Mouse (Mus musculus) bone marrow macrophage, adult 2 months (primary cell): Measurements from ENCODE around the gene Eln. TPM values are rescaled to one million over a fixed set of nuclear protein-coding genes. Genes with fewer than 3 reads are reported as not detected.

Source experiments
- H3K27ac ChIP-seq: 2 replicates; pipeline ENCODE4 v1.5.1; 2012; ENCODE audit warnings: low read depth, low read length; ENCODE audit not compliant: insufficient read depth
- H3K4me1 ChIP-seq: 2 replicates; pipeline ENCODE4 v1.6.1; 2012; ENCODE audit warnings: low read length; ENCODE audit not compliant: control insufficient read depth, insufficient read depth
- H3K4me3 ChIP-seq: 2 replicates; pipeline ENCODE4 v1.5.1; 2012; ENCODE audit warnings: mild to moderate bottlenecking, low read length, moderate library complexity; ENCODE audit not compliant: insufficient read depth
- CTCF ChIP-seq: IDR thresholded peaks from 2 replicates; pipeline ENCODE4 v1.5.1; 2012; ENCODE audit warnings: low read depth, mild to moderate bottlenecking, low read length, moderate library complexity
- POLR2A ChIP-seq: IDR thresholded peaks from 2 replicates; pipeline ENCODE4 v1.6.1; 2012; ENCODE audit warnings: mild to moderate bottlenecking, low read depth, low read length, borderline replicate concordance
- polyA plus RNA-seq: library from polyadenylated mRNA; stranded (reverse); fragments of >200 nt; gene quantifications from 2 replicates; pipeline ENCODE4 v1.2.4, GENCODE M21; 2012; ENCODE audit not compliant: missing spikeins, insufficient read depth, insufficient read length

Eln gene
- polyA plus RNA-seq, 1 experiment: not detected

GRCm38 (mm10) chr5:134675956-134676759 lies 71.0 kb downstream of the Eln start:
- H3K4me1 ChIP-seq: peaks cover 24% of the 10 kb centered on the region

DNA sequence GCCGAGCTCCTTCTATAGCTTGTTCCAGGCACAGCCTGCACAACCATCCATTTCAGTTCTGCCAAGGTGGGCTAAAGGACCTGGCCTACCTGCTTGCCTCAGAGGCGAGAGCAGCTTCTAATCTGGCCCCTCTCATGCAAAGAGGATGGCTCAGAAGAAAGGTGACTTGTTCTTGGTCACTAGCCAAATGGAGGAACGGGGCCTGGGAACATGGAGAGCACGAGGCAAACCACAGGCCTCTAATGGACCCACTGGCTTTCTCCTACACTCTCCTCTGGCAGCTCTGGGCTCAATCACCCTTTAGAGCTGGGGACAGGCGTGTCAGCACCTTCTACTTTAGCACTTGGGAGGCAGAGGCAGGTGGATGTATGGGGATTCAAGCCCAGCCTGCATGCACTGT lies 72.1 kb downstream of the Eln start:
- no peak for TF ChIP-seq POLR2A
- TF ChIP-seq CTCF: no peak
- Histone ChIP-seq H3K4me3 (no peak overlapping the region), H3K27ac (no peak overlapping the region), H3K4me1 (peaks cover 24% of the 10 kb centered on the region)

More at GRCm38 (mm10) chr5:134675956-134676759, 71.0 kb downstream of the Eln start:
- TF ChIP-seq CTCF (no peak), POLR2A (no peak)
- Histone ChIP-seq H3K4me3 (peak overlapping the region; percentile 67), H3K27ac (no peak overlapping the region; the same call in 1 of the 2 replicates)

- Histone ChIP-seq H3K27ac (no peak overlapping the region), H3K4me1 (peaks cover 14% of the 10 kb centered on the region), H3K4me3 (no peak overlapping the region)
- TF ChIP-seq CTCF (no peak), POLR2A (no peak)
Observed at GRCm38 (mm10) chr5:134672611-134673010, 74.5 kb downstream of the Eln start.

DNA sequence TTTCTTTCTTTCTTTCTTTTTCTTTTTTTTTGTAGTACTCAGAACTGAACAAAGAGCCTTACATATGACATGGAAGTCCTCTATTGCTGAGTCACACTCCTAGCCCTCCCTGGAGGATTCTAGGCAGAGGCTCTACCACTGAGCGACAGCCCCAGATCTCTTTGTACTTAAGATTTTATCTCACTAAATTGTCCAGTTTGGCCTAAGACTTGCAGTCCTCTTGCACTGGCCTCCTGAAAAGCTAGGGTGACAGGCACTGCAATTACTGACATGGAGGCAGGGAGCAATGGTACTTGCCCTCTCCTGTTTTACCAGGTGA lies 75.0 kb downstream of the Eln start:
- TF ChIP-seq POLR2A: no peak
- TF ChIP-seq CTCF: no peak
- Histone ChIP-seq H3K4me3 (no peak overlapping the region), H3K27ac (no peak overlapping the region), H3K4me1 (peaks cover 13% of the 10 kb centered on the region)

DNA sequence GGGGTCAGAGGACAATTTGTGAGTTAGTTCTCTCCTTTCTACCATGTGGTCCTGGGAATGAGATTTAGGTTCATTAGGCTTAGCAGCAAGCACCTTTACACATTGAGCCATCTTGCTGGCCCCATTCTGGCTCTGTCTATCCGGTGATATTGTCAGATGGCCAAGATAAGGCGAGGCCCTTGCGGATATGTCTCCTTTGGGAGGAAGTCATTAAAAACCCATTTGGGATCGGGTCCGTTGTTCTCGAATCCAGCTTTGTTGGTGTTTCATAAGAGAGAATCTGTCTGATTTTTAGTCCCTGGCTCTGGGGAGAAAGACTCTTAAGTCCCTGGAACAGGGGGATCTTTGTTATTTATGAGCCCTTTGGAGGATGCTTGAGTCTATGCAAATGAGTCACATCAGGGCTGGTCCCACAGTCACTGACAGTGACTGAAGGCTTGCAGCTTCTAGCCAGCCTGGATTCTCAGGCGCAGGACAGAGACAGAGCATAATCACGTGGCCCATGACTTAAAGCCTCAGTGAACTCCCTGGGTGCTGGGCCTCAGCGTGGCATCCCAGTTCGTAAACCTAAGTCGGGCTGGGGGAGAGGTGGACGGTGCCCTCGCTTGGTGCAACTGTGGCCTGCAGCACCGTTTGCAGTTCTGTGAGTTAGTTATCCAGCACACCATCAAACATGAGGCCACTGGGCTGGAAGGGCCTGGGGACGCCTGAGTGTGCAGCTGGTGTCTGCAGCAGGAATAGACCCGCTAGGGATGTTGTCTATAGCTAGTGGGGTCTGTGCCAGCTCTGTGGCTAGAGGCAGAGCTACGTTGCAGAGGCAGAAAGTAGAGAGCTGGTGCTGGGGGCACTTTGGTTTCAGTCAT lies 75.6 kb downstream of the Eln start:
- Histone ChIP-seq H3K27ac (no peak overlapping the region), H3K4me3 (no peak overlapping the region), H3K4me1 (peaks cover 7% of the 10 kb centered on the region)
- TF ChIP-seq POLR2A: no peak
- no peak for TF ChIP-seq CTCF

DNA sequence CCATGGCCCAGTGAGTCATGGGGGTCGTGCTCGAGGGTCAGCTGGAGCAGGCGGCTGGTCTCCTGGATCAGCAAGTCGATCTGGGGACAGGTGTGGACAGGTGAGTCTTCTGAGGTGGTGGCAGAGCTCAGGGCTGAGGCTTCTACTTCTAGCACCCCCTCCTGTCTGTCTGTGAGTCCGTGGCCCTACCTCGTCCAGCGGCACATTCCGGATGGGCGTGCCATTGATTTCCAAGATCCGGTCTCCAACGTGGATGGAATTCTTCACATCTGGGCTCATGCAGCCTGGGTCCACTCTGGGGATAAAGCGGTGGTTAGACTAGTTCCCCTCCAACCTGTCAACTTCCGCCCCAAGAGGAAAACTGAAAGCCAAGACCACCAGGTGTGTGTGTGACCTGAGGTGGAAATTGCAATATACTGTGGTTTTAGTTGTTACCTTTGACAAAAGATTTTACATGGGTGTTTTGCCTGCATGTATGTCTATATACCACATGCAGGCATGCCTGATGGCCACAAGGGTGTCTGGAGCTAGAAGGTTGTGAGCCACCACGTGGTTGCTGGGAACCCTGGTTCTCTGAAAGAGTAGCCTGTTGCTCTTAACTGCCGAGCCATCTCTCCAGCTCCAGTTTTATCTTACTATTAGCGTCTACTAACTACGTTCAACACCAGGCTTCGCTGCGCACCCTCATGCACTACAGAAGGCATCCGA lies 78.0 kb downstream of the Eln start:
- Histone ChIP-seq H3K4me1 (no peaks in the 10 kb centered on the region), H3K4me3 (no peak overlapping the region), H3K27ac (no peak overlapping the region)
- TF ChIP-seq POLR2A (no peak), CTCF (no peak)

- Histone ChIP-seq H3K4me1 (no peaks in the 10 kb centered on the region), H3K27ac (no peak overlapping the region), H3K4me3 (no peak overlapping the region)
- peak; percentile 58; the same call in 1 of the 2 replicates for TF ChIP-seq CTCF
- TF ChIP-seq POLR2A: no peak
Observed at GRCm38 (mm10) chr5:134668495-134668894, 78.6 kb downstream of the Eln start.

DNA sequence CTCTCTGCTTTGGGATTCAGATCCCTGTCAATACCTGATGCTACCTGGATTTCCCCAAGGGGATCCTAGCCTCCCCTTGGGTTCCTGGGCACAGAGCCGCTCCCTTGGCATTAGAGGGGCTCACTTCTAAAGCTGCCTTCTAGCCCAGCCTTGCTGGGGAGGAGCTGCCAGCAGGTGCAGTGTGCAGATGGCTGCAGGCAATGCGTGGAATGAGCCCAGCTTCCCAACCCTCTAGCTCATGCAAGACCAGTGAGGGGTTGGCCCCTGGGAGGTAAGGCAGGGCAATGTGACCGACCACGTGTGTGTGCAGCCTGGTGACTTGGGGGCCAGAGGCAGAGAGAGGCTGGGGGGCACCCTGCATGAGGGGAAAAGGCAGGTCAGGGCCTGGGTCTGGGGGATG lies 90.4 kb downstream of the Eln start:
- TF ChIP-seq POLR2A: no peak
- no peak for TF ChIP-seq CTCF
- Histone ChIP-seq H3K4me1 (no peaks in the 10 kb centered on the region), H3K27ac (no peak overlapping the region), H3K4me3 (no peak overlapping the region)

Other genes starting within 250 kb of the Eln start
- 13.1 and 14.3 TPM in 2 replicates for gene Clip2, start 194.9 kb downstream of the Eln start, polyA plus RNA-seq
- not detected in 2 replicates for gene Syna, start 187.2 kb downstream of the Eln start, polyA plus RNA-seq
- 90.0 and 91.9 TPM in 2 replicates for gene Rfc2, start 166.0 kb downstream of the Eln start, polyA plus RNA-seq
- 202 and 213 TPM in 2 replicates for gene Lat2, start 132.3 kb downstream of the Eln start, polyA plus RNA-seq
- 169 and 175 TPM in 2 replicates for gene Eif4h, start 107.8 kb downstream of the Eln start, polyA plus RNA-seq
- gene Limk1, start 58.7 kb downstream of the Eln start, polyA plus RNA-seq: 9.4 and 13.1 TPM in 2 replicates
- not detected in 2 replicates for gene Tmem270, start 159.4 kb upstream of the Eln start, polyA plus RNA-seq
- gene Cldn13, start 168.2 kb upstream of the Eln start, polyA plus RNA-seq: not detected in 2 replicates
- 7.0 and 8.4 TPM in 2 replicates for gene Mettl27, start 185.0 kb upstream of the Eln start, polyA plus RNA-seq
- gene Cldn4, start 199.6 kb upstream of the Eln start, polyA plus RNA-seq: not detected in 2 replicates
- gene Cldn3, start 238.9 kb upstream of the Eln start, polyA plus RNA-seq: not detected in 2 replicates